Mouse (Mus musculus): ENCODE data around the gene Snx3. TPM values are rescaled to one million over a fixed set of nuclear protein-coding genes. Genes with fewer than 3 reads are reported as not detected.
A peak's percentile ranks its signal among the peaks of the same experiment; 100 is the strongest.

The Snx3 gene
- 100 to 1,000 TPM; 195 to 214 TPM for total RNA-seq (2021)
- long read RNA-seq, experiment 1, transcript Snx3-201 (4 exons, 1,401 nt), result major isoform, 194 of 199 reads
- long read RNA-seq, experiment 1, partial matches to known transcripts, result 0 of 199 reads
- long read RNA-seq, experiment 1, other reads (novel, unspliced or antisense), result 3 of 199 reads
- long read RNA-seq, experiment 2, transcript Snx3-201 (4 exons, 1,401 nt), result major isoform, 426 of 433 reads
- long read RNA-seq, experiment 2, partial matches to known transcripts, result 2 of 433 reads
- long read RNA-seq, experiment 2, other reads (novel, unspliced or antisense), result 3 of 433 reads

DNA sequence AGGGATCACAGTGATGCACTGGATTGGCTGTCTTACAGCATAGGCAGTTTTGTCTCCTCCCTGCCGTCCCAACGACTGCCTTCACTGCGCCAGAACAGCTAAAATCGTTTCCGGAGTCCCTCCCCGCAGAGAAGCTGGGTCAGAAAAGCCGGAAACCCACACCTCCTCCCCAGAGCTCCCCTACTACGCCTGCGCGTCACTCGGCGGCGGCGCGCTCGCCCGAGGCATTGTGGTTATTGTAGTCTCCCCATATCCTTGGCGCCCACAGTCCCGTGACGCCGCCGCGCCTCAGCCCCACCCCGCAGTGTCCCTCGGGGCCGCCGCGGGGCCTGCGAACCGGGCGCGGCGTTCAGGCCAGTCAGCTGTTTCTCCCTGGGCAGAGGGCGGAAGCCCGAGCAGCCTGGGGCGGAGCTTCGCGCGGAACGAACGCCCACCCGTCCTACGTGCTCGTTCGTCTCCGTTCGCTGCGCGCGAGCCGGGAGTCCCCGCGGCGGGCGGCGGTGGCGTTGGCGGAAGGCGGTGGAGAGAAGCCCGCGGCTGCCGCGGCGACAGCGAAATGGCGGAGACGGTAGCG lies at the start of gene Snx3:
TSS of gene Snx3 (plus strand) at position 256 of the 574 bp plus-strand sequence.
- DNase-seq (ENCODE audit: low spot score in 2 of 2), result peak; percentile 97 to 98

DNA sequence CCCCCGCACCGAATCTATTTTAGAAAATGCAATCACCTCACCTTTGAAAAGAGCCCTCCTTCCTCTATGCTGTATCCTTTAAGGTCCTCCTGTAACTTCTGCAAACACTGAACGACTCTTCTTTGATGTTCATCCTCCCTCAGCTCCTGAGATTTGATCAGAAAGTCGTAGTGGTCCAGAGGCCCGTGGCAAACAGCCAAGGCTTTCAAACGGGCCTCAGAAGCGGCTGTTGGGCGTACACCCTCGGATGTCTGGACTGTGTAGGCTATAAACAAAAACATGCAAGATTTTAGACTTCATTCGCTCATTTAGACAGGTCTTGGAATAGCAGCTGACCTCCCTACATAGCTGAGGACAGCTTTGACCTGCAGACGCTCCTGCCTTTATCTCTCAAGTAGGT lies 47.6 kb upstream of the Snx3 start:
- DNase-seq (ENCODE audit: low spot score in 2 of 2), result no peak

DNA sequence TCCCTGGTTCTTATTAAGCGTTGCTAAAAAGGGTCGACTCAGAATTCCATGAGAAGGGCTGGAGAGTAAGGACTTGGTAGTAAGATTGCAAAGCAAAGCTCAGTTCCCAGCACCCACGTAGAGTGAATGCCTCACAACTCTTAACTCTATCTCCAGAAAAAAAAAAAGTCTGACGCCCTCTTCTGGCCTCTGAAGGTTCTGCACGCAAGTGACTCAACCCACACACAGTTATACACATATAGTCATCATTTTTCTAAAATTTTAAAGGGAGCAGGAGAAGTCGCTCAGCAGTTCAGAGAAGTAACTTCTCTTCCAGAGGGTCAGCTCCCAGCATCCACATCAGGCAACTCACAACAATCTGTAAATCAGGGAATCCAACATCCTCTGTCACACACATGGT lies 47.1 kb upstream of the Snx3 start:
- no peak for DNase-seq (ENCODE audit: low spot score in 2 of 2)

DNA sequence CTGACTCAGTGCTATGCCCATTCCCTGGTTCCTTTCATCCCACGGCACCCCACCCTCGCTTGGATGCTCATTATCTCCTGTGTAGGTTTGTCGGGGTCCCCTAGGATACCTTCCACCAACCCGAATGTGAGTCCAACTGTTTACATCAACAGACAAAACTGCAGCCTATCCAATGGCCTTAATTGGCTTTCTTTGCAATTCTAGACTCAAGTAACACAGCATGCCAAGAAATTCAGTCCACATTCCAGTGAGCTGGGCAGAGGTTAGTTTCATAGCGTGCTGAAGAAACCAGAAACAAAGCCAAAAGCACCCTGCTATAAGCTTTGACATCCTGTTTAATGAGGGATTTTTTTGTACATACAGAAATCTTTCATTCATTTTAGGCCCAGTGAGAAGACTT lies 45.8 kb upstream of the Snx3 start:
- no peak for DNase-seq (ENCODE audit: low spot score in 2 of 2)

DNA sequence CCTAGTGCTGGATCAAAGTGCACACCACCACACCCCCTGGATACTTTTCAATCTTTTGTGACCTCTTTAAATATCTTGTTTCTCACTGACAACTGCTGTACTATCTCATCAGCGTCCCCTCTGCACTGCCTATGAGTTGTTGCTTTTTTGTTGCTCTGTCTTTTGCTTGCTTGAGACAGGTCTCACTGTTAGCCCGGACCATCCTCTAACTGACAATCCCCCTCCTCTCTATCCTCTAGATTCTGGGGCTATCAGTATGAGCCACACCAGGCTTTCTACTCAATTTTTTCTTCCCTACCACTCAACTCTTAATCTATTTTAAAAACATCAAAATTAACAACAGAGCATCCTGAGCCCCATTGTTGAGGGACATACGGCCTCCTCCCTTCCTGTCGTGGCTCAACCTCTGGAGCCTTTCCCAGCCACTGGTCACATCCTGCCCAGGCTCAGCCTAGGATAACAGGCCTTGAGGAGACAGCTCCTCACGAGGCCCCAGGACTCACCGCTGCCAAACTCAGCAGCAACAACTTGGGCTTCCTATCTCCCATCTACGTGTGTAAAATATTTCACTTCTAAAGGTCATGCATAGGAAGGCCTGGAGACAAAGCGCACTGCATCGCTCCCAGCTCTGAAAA lies 44.2 kb upstream of the Snx3 start:
- DNase-seq (ENCODE audit: low spot score in 2 of 2), result no peak

DNA sequence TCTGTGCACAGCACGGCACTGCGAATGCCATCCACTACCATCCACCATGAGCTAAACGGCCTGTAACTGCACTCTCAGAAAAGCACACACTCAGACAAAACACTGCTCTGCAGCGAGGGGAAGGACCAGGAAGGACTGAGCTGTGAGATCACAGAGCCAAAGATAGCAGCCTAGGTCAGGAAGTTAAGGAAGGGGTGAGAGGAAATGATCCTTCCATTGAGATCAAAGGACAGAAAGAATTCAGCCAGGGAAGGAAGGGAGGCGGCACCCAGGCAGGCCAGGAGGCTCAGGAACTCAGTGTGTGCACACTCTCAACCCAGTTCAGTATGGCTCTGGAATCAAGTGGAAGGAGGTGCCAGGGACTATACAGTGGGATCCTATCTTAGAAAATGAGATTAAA lies 37.6 kb upstream of the Snx3 start:
- no peak for DNase-seq (ENCODE audit: low spot score in 2 of 2)

DNA sequence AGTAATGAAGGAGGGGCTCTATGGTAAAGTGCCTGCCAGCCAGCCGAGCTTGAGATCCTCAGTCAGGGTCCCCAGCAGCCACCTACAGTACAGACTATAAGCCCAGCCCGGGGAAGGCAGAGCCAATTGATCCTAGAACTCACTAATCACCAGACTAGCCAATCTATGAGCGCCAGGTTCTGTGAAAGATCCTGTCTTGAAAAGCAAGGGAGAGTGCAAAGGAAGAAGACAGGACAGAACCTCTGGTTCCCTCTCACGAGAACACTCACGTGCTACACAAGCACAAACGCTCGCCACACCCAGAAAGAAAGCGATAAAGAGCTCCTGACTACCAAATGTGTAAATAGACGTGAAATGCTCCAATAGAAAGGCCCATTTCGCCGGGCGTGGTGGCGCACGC lies 37.0 kb upstream of the Snx3 start:
- no peak for DNase-seq (ENCODE audit: low spot score in 2 of 2)

DNA sequence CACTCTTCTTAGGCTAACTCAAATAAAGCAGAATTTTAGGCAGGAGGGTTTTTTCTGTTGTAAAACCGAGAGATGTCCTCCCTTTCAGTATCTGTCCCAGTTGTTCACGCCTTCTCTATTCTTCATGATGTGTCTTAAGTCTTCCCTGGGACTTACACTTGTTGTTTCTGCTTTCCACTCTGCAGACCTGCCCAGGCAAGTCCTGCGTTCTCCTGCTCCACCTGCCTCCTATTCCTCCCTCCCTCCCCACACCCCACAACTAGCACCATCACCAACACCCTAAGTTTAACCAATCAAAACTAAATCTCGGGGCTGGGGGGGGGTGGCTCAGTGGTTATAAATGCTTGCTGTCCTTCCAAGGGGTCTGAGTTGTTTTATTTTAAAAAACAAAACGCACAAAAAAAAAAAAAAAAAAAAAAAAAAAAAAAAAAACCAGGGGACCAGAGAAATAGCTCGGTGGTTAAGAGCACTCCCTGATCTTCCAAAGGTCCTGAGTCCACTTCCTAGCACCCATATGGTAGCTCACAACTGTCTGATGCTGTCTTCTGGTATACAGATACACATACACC lies 26.8 kb upstream of the Snx3 start:
- DNase-seq (ENCODE audit: low spot score in 2 of 2), result no peak

DNA sequence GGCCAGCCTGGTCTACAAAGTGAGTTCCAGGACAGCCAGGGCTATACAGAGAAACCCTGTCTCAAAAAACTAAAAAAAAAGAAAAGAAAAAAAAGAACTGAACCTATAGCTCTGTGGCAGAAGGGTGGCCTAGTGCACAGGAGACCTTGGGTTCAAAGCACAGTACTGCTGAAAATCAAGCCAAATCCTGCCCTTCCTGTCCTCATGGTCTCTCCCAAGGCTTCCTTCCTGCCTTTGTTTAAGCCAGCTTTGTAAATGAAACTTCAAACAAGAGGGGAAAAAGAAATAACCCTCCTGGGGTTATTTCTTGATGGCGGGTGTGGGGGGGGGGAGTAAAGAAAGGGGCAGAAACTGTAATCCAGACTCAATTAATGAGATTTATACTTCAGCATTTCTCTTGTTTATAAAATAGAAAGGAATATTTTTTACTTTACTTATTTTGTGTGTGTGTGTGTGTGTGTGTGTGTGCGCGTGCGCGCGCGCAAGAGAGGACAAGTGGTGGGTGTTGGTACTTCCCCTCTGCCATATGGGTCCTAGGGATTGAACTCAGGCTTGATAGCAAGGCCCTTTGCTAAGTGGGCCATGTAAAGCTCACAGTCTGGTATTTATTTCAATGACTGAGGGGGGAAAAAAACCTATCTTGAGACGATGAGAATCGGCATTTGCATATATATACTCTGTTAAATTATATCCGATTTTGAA lies 24.9 kb upstream of the Snx3 start:
- DNase-seq (ENCODE audit: low spot score in 2 of 2), result no peak

DNA sequence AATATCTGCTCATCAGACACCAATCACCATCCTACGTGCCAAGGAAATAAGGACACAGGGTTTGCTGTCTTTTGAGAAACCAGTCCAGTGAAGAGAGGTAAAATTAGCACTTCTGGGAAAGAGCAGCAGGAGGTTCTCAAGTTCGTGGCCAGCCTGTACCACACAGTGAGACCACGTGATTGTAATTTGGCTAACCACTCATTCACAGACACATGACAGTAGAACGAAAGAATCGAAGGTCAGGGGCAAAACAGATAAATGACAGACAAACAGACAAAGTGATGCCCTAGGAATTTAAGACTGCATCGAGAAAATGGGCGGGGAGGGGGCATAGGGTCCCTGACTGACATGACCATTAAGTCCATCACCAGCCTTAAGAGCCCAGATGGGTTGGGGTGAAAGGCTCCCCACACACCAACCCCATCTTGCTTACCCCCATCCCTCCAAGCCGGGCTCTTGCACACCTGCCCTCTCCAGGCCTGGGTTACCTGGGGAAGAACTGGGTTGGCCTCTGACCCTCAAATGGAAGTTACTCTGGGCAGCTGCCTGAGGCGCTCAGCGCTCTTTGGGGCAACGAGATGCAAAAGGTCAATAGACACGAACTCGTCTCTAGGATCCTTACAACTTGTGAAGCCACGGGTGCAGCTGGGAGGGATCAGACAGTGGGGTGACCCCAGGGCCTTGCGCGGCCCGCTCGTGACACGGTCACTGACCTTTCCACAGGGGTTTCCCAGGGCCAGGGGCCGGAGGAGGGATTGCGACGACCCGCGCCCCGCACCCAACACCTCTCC lies 24.1 kb upstream of the Snx3 start:
- peak in 1 of 2 experiments; percentile 18 for DNase-seq (ENCODE audit: low spot score in 2 of 2)

DNA sequence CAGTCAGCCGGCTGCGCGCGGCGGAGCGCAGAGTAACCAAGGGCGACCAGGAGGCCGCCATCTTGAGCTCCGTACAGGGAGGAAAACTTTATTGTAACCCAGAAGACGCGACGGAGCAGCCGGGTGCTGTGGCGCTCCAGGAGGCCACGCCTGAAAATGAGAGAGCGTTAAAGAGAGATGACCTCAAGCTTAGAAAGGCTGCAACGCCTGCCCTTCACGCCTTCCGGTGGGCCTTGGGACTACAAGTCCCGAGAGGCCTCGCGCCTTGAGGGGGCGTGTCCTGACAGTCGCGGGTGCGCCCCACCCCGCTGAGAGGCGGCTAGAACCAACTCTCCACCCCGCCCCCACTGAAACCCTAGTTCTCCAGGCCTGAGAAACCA lies 23.5 kb upstream of the Snx3 start, which contains the start of gene Afg1l:
TSS of gene Afg1l (minus strand) at position 225 of the 380 bp plus-strand sequence.
- DNase-seq (ENCODE audit: low spot score in 2 of 2), result peak; percentile 93 to 94

DNA sequence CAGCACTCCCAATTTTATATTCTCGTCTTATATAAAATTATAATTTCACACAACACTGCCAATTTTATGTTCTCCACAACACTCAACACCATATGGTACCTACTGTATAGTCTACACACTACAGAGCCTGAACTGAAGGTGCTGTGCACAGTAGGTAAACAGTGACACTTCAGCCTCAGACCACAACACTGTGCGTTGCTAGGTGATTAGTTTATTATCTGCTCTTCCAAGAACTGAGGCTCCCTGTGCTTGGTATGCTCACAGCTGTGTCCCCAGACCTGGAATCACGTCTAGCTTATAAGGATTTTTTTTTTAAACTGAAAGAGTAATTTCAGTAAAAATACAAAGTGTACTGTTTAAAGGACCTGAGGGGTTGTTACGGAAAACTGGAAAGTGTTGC lies 21.1 kb upstream of the Snx3 start:
- DNase-seq (ENCODE audit: low spot score in 2 of 2), result no peak

DNA sequence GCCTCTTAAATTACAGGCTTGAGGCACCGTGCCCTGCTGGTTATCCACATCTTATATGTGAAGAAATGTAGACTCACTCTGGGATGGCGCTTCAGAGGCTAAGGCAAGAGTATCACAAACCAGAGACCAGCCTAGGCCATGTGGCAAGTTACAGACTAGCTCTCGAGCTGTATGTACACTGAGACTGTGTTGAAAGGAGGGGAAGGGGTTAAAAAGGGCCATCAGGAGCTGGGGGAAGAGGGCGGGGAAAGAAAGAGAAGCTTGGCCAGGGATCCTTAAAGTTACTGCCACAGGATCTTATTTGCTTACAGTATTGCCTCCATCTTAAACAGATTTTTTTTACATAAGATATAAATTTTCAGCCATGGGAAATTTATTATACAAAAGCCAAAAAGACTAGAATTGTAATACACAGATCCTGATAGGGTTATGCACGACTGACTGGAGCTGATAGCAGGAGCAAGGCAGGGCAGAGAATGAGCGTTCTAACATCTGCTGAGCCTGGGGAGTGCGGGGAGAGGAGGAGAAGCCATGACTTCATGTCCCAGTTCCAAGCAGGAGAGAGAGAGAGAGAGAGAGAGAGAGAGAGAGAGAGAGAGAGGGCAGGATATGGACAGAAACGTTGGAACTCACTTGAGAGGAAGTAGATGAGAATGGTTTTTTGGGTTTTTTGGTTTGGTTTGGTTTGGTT lies 13.1 kb upstream of the Snx3 start:
- DNase-seq (ENCODE audit: low spot score in 2 of 2), result no peak

DNA sequence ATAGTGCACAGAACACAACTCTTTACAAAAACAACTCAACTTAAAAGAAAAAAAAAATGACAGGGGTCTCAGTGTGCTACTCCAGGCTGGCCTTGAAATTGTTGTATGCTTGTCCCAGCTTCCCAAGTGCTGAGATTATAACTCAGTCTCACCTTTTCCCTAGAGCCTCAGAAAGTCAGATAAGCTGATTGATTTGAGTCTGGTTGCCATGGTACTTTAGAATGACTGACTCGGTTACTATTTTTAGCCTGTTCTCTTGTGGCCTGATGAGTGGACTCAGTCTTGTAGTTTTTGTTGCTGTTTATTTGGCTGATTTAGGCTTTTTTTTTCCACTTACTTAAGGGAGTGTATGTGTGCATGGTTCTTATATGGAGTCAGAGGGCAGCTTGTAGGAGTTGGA lies 10.7 kb upstream of the Snx3 start:
- no peak for DNase-seq (ENCODE audit: low spot score in 2 of 2)

DNA sequence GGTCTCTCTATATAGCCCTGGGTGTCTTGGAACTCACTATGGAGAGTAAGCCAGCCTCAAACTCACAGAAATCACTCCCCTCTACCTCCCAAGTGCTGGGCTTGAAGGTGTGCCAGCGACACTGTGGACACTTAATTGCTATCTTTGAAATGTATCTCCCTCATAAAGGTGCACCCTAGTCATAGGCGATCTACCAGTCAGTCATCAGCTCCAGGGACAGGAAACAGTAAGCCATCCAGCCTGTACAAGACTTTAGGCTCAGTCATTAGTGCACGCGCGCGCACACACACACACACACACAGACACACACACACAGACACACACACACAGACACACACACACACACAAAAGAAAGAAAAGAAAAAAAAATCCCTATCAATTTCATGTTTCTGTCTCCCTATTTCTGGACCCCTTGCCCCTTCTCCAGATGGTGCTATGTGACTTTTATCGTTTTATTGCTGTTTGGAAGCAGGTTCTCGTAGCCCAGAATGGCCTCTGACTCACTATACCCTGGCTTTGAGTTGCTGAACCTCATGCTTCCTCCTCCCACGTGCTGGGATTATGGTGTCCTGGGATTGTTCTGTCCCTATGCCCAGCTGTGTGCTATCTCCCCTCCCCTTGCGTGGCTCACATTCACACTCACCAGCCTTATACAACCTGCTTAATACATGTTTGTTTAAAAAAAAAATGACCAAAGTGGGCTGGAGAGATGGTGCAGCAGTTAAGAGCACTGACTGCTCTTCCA lies 9.6 kb upstream of the Snx3 start:
- no peak for DNase-seq (ENCODE audit: low spot score in 2 of 2)

DNA sequence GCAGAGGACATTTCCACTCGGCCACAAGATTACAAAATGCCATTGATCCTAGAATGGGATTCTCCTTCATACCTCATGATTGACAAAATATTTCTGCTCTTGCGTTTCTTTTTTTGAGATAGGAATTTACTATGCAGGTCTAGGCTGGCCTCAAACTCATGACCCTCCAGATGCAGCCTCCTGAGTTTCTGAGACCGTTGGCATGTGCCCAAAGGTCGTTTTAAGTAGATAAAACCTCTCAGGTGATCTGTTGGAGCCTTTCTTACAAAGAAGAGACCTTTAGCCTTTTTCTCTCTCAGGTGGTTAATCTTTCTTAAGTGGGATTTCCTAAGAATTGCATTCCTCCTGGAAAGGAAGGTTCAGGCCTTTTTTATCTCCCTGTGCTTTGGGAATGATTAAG lies 8.8 kb upstream of the Snx3 start:
- DNase-seq (ENCODE audit: low spot score in 2 of 2), result no peak

DNA sequence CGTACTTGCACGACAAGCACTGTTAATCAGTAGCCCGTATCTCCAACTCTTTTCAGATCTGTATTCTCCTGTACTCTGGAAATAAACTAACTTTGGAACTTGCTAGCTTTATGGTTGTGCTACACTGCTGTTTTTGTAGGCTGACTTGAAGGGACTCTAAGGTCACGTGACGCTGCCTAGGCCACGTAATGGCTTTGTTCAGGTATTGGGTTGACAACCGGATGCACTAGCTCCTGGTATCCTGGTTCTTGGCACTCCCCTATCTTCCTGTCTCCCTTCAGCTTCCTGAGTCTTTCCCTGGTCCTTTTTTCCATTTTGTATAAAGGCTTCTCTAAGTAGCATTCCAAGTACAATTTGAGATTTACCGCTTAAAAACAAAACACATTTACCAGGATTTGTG lies 1.2 kb upstream of the Snx3 start:
- no peak for DNase-seq (ENCODE audit: low spot score in 2 of 2)

DNA sequence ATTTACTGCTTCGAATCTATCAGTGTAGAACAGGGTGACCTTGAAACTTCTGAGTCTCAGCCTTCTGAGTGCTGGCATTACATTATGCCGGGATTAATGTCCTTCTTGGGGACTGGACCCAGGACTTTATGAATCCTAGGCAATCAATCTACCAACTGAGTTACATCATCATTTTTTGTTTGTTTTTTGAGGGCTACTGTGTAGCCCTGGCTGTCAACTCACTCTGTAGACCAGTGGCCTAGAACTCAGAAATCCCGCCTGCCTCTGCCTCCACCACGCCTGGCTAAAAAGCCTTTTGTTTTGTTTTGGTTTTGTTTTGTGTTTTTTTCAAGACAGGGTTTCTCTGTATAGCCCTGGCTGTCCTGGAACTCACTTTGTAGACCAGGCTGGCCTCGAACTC lies 669 bp upstream of the Snx3 start:
- DNase-seq (ENCODE audit: low spot score in 2 of 2), result no peak

DNA sequence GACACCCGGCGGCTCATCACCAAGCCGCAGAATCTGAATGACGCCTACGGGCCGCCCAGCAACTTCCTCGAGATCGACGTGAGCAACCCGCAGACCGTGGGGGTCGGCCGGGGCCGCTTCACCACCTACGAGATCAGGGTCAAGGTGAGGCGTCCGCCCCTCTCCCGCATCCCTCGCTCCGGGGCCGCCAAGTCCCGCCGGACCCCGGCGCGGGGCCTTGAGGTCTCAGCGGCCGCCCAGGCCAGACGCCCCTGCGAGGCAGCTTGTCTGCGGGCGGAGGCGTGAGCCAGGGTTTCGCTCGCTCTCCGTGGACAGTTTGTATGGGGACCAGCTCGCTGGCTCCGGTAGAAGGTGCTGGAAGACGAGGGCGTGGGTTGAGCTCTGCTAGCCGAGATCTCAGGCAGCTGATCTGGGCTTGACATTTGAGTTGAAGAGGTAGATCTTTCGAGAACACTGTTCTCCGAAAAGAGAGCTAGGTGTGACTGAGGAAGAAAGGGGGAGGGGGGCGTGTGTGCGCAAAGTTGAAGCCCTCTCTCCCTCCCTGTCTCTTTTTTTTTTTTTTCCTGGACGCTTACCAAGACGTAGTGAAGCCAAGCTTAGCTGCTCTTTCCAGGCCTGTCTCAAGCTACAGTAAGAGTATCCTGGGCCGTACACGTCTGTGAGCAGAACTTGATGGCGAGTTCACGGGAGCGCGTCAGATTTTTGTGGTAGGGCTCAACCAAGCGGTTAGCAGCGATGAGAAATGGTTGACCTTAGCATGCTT lies 700 bp downstream of the Snx3 start:
- DNase-seq (ENCODE audit: low spot score in 2 of 2), result peak in 1 of 2 experiments; percentile 63
